Mouse (Mus musculus): ENCODE measurements at regions not wholly inside any gene's neighbourhood (a gene's known extent, or its start where the extent isn't known, plus 50 kb on each side); places are given as distances from the start of the nearest gene placed in this dataset.

GRCm38 (mm10) chr9:89532435-89532834 lies 90.5 kb downstream of the Minar1 start:
- WGBS: 74% methylated on average over 2 of the region's 2 CpGs
- ATAC-seq (ENCODE audit: insufficient read depth, low FRiP score, low TSS enrichment): no peak
- H3K36me3 ChIP-seq (ENCODE audit: control insufficient read depth, insufficient read depth, low read length): no peaks in the 10 kb centered on the region

DNA sequence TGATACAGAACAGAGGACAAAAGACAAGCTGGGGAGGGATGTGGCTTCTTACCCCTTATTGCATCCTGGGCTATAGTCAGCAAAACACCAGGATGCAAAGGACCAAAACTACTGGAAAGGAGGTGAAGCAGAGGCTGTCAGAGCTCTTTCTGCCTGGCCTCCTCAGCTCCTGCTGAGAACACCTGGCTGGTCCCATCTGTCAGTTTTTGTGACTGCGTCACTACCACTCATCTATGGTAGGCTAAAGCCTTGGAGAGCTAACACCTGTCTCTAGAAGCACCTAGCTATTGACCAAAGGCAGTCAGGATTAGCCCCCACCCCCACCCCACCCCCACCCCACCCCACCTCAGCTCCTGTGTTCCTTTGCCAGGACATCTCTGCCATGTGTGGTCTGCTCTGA lies 98.8 kb downstream of the Minar1 start:
- 93% methylated on average over 1 of the region's 1 CpGs for WGBS
- no peak overlapping the region for H3K4me3 ChIP-seq (ENCODE audit: low read depth, low read length)
- H3K27me3 ChIP-seq (ENCODE audit: control insufficient read depth, insufficient read depth, low read length): no peaks in the 10 kb centered on the region
- no peaks in the 10 kb centered on the region for H3K36me3 ChIP-seq (ENCODE audit: control insufficient read depth, insufficient read depth, low read length)
- H3K9ac ChIP-seq (ENCODE audit: low read length): no peak overlapping the region
- H3K4me2 ChIP-seq (ENCODE audit: low read depth): no peak overlapping the region
- H3K9me3 ChIP-seq (ENCODE audit: control insufficient read depth, low read length): no peaks in the 10 kb centered on the region
- H3K27ac ChIP-seq (ENCODE audit: low read depth, low read length): no peak overlapping the region
- ATAC-seq (ENCODE audit: insufficient read depth, low FRiP score, low TSS enrichment) (no peak), DNase-seq (ENCODE audit: low spot score) (no peak)
- no peaks in the 10 kb centered on the region for H3K4me1 ChIP-seq (ENCODE audit: control insufficient read depth, insufficient read depth, low read length)

More at GRCm38 (mm10) chr9:89532435-89532834, 90.5 kb downstream of the Minar1 start:
- Histone ChIP-seq H3K27ac (ENCODE audit: low read depth, low read length) (no peak overlapping the region), H3K9ac (ENCODE audit: low read length) (no peak overlapping the region), H3K4me1 (ENCODE audit: control insufficient read depth, insufficient read depth, low read length) (no peaks in the 10 kb centered on the region), H3K4me2 (ENCODE audit: low read depth) (no peak overlapping the region), H3K9me3 (ENCODE audit: control insufficient read depth, low read length) (no peaks in the 10 kb centered on the region), H3K4me3 (ENCODE audit: low read depth, low read length) (no peak overlapping the region), H3K27me3 (ENCODE audit: control insufficient read depth, insufficient read depth, low read length) (no peaks in the 10 kb centered on the region)
- no peak for DNase-seq (ENCODE audit: low spot score)

DNA sequence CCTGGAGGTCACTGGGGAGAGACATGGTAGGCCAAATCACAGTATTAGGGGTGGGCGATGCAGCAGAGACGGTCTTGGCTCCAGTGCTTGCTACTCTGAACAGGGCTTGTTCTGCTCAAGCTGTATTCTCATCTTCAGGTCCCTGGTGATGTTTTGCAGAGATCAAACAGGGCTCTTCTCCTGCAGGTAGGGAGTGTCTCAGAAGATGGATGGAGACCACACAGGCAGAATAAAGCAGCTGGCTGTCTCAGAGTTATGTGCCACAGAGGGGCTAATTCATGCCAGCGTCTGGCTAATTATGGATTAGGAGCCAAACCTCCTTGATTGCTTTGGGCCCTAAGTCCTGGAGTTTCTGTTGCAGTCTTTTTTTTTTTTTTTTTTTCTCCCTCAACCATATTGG lies 99.2 kb downstream of the Minar1 start:
- no peak overlapping the region for H3K9ac ChIP-seq (ENCODE audit: low read length)
- H3K27me3 ChIP-seq (ENCODE audit: control insufficient read depth, insufficient read depth, low read length): no peaks in the 10 kb centered on the region
- H3K27ac ChIP-seq (ENCODE audit: low read depth, low read length): no peak overlapping the region
- no peak for DNase-seq (ENCODE audit: low spot score)
- no peaks in the 10 kb centered on the region for H3K9me3 ChIP-seq (ENCODE audit: control insufficient read depth, low read length)
- H3K4me2 ChIP-seq (ENCODE audit: low read depth): no peak overlapping the region
- ATAC-seq (ENCODE audit: insufficient read depth, low FRiP score, low TSS enrichment): no peak
- H3K4me1 ChIP-seq (ENCODE audit: control insufficient read depth, insufficient read depth, low read length): no peaks in the 10 kb centered on the region
- H3K36me3 ChIP-seq (ENCODE audit: control insufficient read depth, insufficient read depth, low read length): no peaks in the 10 kb centered on the region
- no peak overlapping the region for H3K4me3 ChIP-seq (ENCODE audit: low read depth, low read length)
- 65% methylated on average over 3 of the region's 3 CpGs for WGBS

DNA sequence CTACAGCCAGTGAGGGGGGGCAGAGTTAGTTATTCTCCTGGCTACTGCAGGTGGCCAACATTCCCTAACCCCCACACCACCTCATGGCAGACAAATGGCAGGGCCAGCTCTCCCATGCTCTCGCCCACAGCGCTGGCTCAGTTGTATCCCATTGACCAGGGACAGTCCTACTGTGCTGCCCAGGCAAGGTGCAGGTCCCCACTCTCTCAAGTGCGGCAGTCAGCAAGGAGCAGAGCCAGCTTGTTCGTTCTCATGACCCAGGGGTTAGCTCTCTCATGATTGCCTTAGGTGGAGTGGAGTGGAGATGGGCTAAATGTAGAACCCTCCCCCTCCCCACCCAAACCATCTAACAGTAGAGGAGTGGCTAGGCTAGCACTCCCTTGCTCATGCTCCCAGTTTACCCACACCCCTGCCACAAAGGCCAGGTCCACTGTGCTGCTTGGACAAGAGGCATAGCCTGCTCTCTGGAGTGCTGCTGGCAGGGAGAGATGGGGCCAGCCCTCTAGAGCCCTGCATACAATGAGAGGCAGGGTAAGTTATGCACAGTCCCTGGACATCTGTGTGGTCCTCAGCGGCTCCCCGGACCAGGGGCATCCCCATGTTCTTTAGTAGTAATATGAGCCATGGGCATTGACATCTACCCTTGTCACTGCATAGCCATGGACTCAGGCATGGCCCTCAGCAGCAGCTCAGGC lies 114.4 kb downstream of the Minar1 start:
- no peak for DNase-seq (ENCODE audit: low spot score)
- ATAC-seq (ENCODE audit: insufficient read depth, low FRiP score, low TSS enrichment): no peak
- 89% methylated on average over 6 of the region's 6 CpGs for WGBS

DNA sequence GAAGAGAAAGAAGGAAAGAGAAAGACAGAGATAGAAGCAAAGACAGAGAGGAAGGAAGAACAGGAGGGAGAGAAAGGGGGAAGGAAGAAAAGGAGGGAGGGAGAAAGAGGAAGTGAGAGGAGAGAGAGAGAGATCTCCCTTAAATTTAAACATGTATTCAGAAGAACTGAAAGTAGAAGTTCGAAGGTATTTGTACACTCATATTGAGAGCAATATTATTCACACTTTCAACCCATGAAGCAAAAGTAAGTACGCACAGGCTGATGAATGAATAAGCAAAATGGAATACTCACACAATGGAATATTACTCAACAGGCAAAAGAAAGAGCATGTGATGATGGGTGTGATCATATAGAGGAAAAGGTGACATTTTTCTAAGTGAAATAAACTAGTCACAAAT lies 120.8 kb downstream of the Minar1 start:
- ATAC-seq (ENCODE audit: insufficient read depth, low FRiP score, low TSS enrichment) (no peak), DNase-seq (ENCODE audit: low spot score) (no peak)
- no peaks in the 10 kb centered on the region for H3K27me3 ChIP-seq (ENCODE audit: control insufficient read depth, insufficient read depth, low read length)
- 86% methylated on average over 2 of the region's 2 CpGs for WGBS
- H3K27ac ChIP-seq (ENCODE audit: low read depth, low read length): no peak overlapping the region
- no peaks in the 10 kb centered on the region; the same call in 1 of the 2 replicates for H3K4me1 ChIP-seq (ENCODE audit: control insufficient read depth, insufficient read depth, low read length)
- no peak overlapping the region for H3K9ac ChIP-seq (ENCODE audit: low read length)
- no peak overlapping the region for H3K4me3 ChIP-seq (ENCODE audit: low read depth, low read length)
- no peak overlapping the region for H3K4me2 ChIP-seq (ENCODE audit: low read depth)
- H3K36me3 ChIP-seq (ENCODE audit: control insufficient read depth, insufficient read depth, low read length): no peaks in the 10 kb centered on the region
- H3K9me3 ChIP-seq (ENCODE audit: control insufficient read depth, low read length): no peaks in the 10 kb centered on the region

More for the DNA sequence above, 114.4 kb downstream of the Minar1 start:
- Histone ChIP-seq H3K4me2 (ENCODE audit: low read depth) (no peak overlapping the region), H3K27me3 (ENCODE audit: control insufficient read depth, insufficient read depth, low read length) (no peaks in the 10 kb centered on the region), H3K9me3 (ENCODE audit: control insufficient read depth, low read length) (no peaks in the 10 kb centered on the region), H3K4me3 (ENCODE audit: low read depth, low read length) (no peak overlapping the region), H3K27ac (ENCODE audit: low read depth, low read length) (no peak overlapping the region), H3K9ac (ENCODE audit: low read length) (no peak overlapping the region), H3K4me1 (ENCODE audit: control insufficient read depth, insufficient read depth, low read length) (no peaks in the 10 kb centered on the region), H3K36me3 (ENCODE audit: control insufficient read depth, insufficient read depth, low read length) (no peaks in the 10 kb centered on the region)

DNA sequence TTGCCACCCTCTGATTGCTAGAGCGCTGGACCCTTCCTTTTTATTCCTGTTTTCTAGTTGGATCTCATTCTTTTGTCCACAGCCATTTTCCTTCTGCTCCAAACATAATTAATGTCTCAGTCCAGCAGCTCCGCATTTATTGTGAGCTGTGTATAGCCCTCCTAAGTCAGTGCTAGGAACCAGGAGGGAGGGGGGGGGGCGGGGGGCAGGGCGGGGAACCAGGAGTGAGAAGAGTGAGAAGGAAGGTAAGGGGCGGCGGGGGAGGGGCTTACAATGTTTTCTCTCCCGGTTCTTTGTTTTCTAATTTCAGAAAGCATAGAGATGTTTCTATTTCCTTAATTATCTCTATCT lies 125.6 kb downstream of the Minar1 start:
- Histone ChIP-seq H3K36me3 (ENCODE audit: control insufficient read depth, insufficient read depth, low read length) (no peaks in the 10 kb centered on the region), H3K4me1 (ENCODE audit: control insufficient read depth, insufficient read depth, low read length) (no peaks in the 10 kb centered on the region; the same call in 1 of the 2 replicates), H3K4me3 (ENCODE audit: low read depth, low read length) (no peak overlapping the region), H3K27me3 (ENCODE audit: control insufficient read depth, insufficient read depth, low read length) (no peaks in the 10 kb centered on the region), H3K9me3 (ENCODE audit: control insufficient read depth, low read length) (no peaks in the 10 kb centered on the region), H3K4me2 (ENCODE audit: low read depth) (peak overlapping the region; percentile 7; the same call in 1 of the 2 replicates), H3K9ac (ENCODE audit: low read length) (peak overlapping the region; percentile 11), H3K27ac (ENCODE audit: low read depth, low read length) (peak overlapping the region; percentile 91)
- DNase-seq (ENCODE audit: low spot score) (no peak), ATAC-seq (ENCODE audit: insufficient read depth, low FRiP score, low TSS enrichment) (peak; percentile 83)
- 16% methylated on average over 6 of the region's 7 CpGs for WGBS

- 14% methylated on average over 14 of the region's 14 CpGs for WGBS
- Histone ChIP-seq H3K4me1 (ENCODE audit: control insufficient read depth, insufficient read depth, low read length) (no peaks in the 10 kb centered on the region; the same call in 1 of the 2 replicates), H3K36me3 (ENCODE audit: control insufficient read depth, insufficient read depth, low read length) (no peaks in the 10 kb centered on the region), H3K9ac (ENCODE audit: low read length) (peak overlapping the region; percentile 11), H3K27me3 (ENCODE audit: control insufficient read depth, insufficient read depth, low read length) (no peaks in the 10 kb centered on the region), H3K4me3 (ENCODE audit: low read depth, low read length) (no peak overlapping the region), H3K4me2 (ENCODE audit: low read depth) (peak overlapping the region; percentile 7), H3K9me3 (ENCODE audit: control insufficient read depth, low read length) (no peaks in the 10 kb centered on the region), H3K27ac (ENCODE audit: low read depth, low read length) (peak overlapping the region; percentile 91)
- peak; percentile 86 for ATAC-seq (ENCODE audit: insufficient read depth, low FRiP score, low TSS enrichment)
- peak; percentile 64 for DNase-seq (ENCODE audit: low spot score)
Observed at GRCm38 (mm10) chr9:89496729-89497398, 126.1 kb downstream of the Minar1 start.

GRCm38 (mm10) chr9:89487601-89488000 lies 135.3 kb downstream of the Minar1 start:
- no peak overlapping the region for H3K4me2 ChIP-seq (ENCODE audit: low read depth)
- no peaks in the 10 kb centered on the region for H3K9me3 ChIP-seq (ENCODE audit: control insufficient read depth, low read length)
- 85% methylated on average over 4 of the region's 4 CpGs for WGBS
- no peak overlapping the region for H3K9ac ChIP-seq (ENCODE audit: low read length)
- no peak for DNase-seq (ENCODE audit: low spot score)
- H3K27ac ChIP-seq (ENCODE audit: low read depth, low read length): no peak overlapping the region
- no peaks in the 10 kb centered on the region for H3K27me3 ChIP-seq (ENCODE audit: control insufficient read depth, insufficient read depth, low read length)
- ATAC-seq (ENCODE audit: insufficient read depth, low FRiP score, low TSS enrichment): no peak
- no peaks in the 10 kb centered on the region for H3K4me1 ChIP-seq (ENCODE audit: control insufficient read depth, insufficient read depth, low read length)
- H3K4me3 ChIP-seq (ENCODE audit: low read depth, low read length): no peak overlapping the region
- H3K36me3 ChIP-seq (ENCODE audit: control insufficient read depth, insufficient read depth, low read length): no peaks in the 10 kb centered on the region

DNA sequence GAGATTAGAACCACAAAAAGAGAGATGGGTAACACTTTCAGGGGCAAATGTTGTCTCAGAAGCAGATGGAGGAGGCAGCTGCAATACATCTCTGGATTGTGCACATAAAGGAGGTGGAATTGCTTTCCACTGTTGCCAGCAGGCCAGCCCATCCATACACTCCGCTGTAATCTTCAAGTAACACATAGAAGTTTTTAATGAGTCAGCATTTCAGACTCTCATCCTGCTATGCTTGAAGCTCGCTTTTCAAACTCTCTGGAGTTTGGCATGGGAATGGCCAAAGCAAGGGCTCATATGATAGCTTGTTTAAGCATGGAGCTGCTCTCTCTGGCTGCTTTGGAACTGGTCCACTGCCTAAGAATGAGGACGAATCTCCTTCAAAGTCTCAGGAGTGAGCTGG lies 143.5 kb downstream of the Minar1 start:
- DNase-seq (ENCODE audit: low spot score) (no peak), ATAC-seq (ENCODE audit: insufficient read depth, low FRiP score, low TSS enrichment) (no peak)
- WGBS: 89% methylated on average over 3 of the region's 3 CpGs
- no peak overlapping the region for H3K27ac ChIP-seq (ENCODE audit: low read depth, low read length)
- H3K9ac ChIP-seq (ENCODE audit: low read length): no peak overlapping the region
- H3K27me3 ChIP-seq (ENCODE audit: control insufficient read depth, insufficient read depth, low read length): no peaks in the 10 kb centered on the region
- H3K4me2 ChIP-seq (ENCODE audit: low read depth): no peak overlapping the region
- H3K9me3 ChIP-seq (ENCODE audit: control insufficient read depth, low read length): no peaks in the 10 kb centered on the region
- no peaks in the 10 kb centered on the region for H3K36me3 ChIP-seq (ENCODE audit: control insufficient read depth, insufficient read depth, low read length)
- no peak overlapping the region for H3K4me3 ChIP-seq (ENCODE audit: low read depth, low read length)
- no peaks in the 10 kb centered on the region for H3K4me1 ChIP-seq (ENCODE audit: control insufficient read depth, insufficient read depth, low read length)
